Mouse (Mus musculus) lung, postnatal 0 days (tissue): ENCODE measurements around the gene Zfp775. TPM values are rescaled to one million over a fixed set of nuclear protein-coding genes. Genes with fewer than 3 reads are reported as not detected.

Experiments
- ATAC-seq: fragments of 200-750 bp; cut with Nextera tagmentation; 2 replicates; pipeline ENCODE4 v1.8.0; 2017; ENCODE audit warnings: moderate library complexity
- DNase-seq: peaks from one replicate; pipeline ENCODE4 v3.0.0-alpha.2; 2016; ENCODE audit warnings: low spot score
- H3K27ac ChIP-seq: fragments of 300-500 bp; sonication (generic); 2 replicates; pipeline ENCODE4 v1.5.1; 2014; ENCODE audit warnings: antibody characterized with exemption, mild to moderate bottlenecking, low read length, mixed read lengths
- H3K27me3 ChIP-seq: fragments of 300-500 bp; sonication (generic); replicated peaks from 2 replicates; pipeline ENCODE4 v1.6.1; 2014; ENCODE audit warnings: low read length, mixed read lengths; ENCODE audit not compliant: insufficient read depth
- H3K36me3 ChIP-seq: fragments of 300-500 bp; sonication (generic); 2 replicates; pipeline ENCODE4 v1.6.1; 2014; ENCODE audit warnings: low read length, mixed read lengths; ENCODE audit not compliant: insufficient read depth
- H3K4me1 ChIP-seq: fragments of 300-500 bp; sonication (generic); 2 replicates; pipeline ENCODE4 v1.6.1; 2014; ENCODE audit warnings: antibody characterized with exemption, low read depth, low read length, mixed read lengths; ENCODE audit not compliant: insufficient read depth
- H3K4me2 ChIP-seq: fragments of 300-500 bp; sonication (generic); replicated peaks from 2 replicates; pipeline ENCODE4 v1.6.1; 2014; ENCODE audit warnings: low read depth, mild to moderate bottlenecking, low read length, moderate library complexity, mixed read lengths
- H3K4me3 ChIP-seq: fragments of 300-500 bp; sonication (generic); 2 replicates; pipeline ENCODE4 v1.5.1; 2014; ENCODE audit warnings: low read depth, low read length
- H3K9ac ChIP-seq: fragments of 300-500 bp; sonication (generic); replicated peaks from 2 replicates; pipeline ENCODE4 v1.6.1; 2014; ENCODE audit warnings: low read depth, mild to moderate bottlenecking
- H3K9me3 ChIP-seq: fragments of 300-500 bp; sonication (generic); 2 replicates; pipeline ENCODE4 v1.6.1; 2016; ENCODE audit warnings: low read length, mixed read lengths
- CTCF ChIP-seq: IDR thresholded peaks from 2 replicates; pipeline ENCODE4 v1.5.1; 2016; ENCODE audit warnings: antibody characterized with exemption, mild to moderate bottlenecking
- EP300 ChIP-seq: IDR thresholded peaks from 2 replicates; pipeline ENCODE4 v1.6.1; 2016; ENCODE audit warnings: antibody characterized with exemption, mild to moderate bottlenecking, control low read depth
- WGBS: fragments of 180-500 bp; shearing (Covaris S2); extraction: QIAGEN DNeasy Blood & Tissue Kit; methylation state at CpG from one replicate; pipeline ENCODE4 v1.1.7; 2014; 5-methylcytosine and 5-hydroxymethylcytosine counted together
- polyA plus RNA-seq: library from polyadenylated mRNA; unstranded; fragments of >200 nt; fragmentation: Nextera tagmentation; extraction: Ambion mirVana; gene quantifications from 2 replicates; pipeline ENCODE4 v1.2.1, GENCODE M21; 2015

The Zfp775 gene
- polyA plus RNA-seq, 1 experiment from 2014 or later, result 5.3 TPM

DNA sequence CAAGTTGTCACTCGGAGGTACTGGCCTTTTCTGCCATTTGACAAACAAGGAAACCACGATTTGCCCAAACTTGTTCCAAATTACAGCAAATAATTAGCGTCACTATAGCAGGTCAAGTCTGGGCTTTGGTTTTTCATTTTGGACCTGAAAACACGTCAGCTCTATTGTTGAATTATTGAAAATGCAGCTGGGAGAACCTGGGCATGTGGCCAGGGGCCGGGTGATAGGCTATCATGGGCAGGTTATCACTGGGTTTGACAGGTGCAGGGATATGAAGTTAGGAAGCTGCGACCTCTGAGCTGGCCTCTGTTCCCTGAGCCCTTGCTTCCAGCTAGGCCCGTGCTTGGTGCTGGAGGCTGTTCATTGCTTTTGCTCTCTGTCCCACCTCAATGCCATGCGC is 29.0 kb downstream of the Zfp775 start:
- DNase-seq (no peak), ATAC-seq (no peak)
- Histone ChIP-seq H3K4me3 (no peak overlapping the region), H3K4me1 (peaks cover 8% of the 10 kb centered on the region), H3K36me3 (no peaks in the 10 kb centered on the region), H3K27ac (no peak overlapping the region), H3K4me2 (no peak overlapping the region), H3K9me3 (no peaks in the 10 kb centered on the region), H3K27me3 (peaks cover 8% of the 10 kb centered on the region; the same call in 1 of the 2 replicates), H3K9ac (no peak overlapping the region)
- TF ChIP-seq CTCF, result no peak
- TF ChIP-seq EP300, result no peak
- WGBS, result 84% methylated on average over 8 of the region's 8 CpGs

- 76% methylated on average over 2 of the region's 2 CpGs for WGBS
- Histone ChIP-seq H3K4me1 (no peaks in the 10 kb centered on the region), H3K9me3 (no peaks in the 10 kb centered on the region), H3K27me3 (no peaks in the 10 kb centered on the region), H3K27ac (no peak overlapping the region), H3K36me3 (no peaks in the 10 kb centered on the region), H3K4me3 (no peak overlapping the region), H3K9ac (no peak overlapping the region), H3K4me2 (no peak overlapping the region)
- DNase-seq, result no peak
- no peak for ATAC-seq
- no peak for TF ChIP-seq EP300
- TF ChIP-seq CTCF, result no peak
These were observed 33.2 kb downstream of the Zfp775 start for GRCm38 (mm10) chr6:48635105-48635504.

GRCm38 (mm10) chr6:48636515-48636914 is 34.7 kb downstream of the Zfp775 start:
- no peak for DNase-seq
- Histone ChIP-seq H3K9ac (no peak overlapping the region), H3K36me3 (no peaks in the 10 kb centered on the region), H3K9me3 (no peaks in the 10 kb centered on the region), H3K4me3 (no peak overlapping the region), H3K27ac (no peak overlapping the region), H3K27me3 (no peaks in the 10 kb centered on the region), H3K4me1 (no peaks in the 10 kb centered on the region), H3K4me2 (no peak overlapping the region)
- TF ChIP-seq EP300, result no peak
- no peak for TF ChIP-seq CTCF
- ATAC-seq, result no peak
- 70% methylated on average over 6 of the region's 6 CpGs for WGBS

- 66% methylated on average over 6 of the region's 6 CpGs for WGBS
- TF ChIP-seq EP300, result no peak
- no peak for TF ChIP-seq CTCF
- H3K4me3 ChIP-seq, result no peak overlapping the region
These were observed 36.1 kb downstream of the Zfp775 start for GRCm38 (mm10) chr6:48637811-48638500.

GRCm38 (mm10) chr6:48638553-48638952 is 36.7 kb downstream of the Zfp775 start:
- no peak for ATAC-seq
- H3K27me3 ChIP-seq, result no peaks in the 10 kb centered on the region
- H3K4me3 ChIP-seq, result no peak overlapping the region
- H3K9ac ChIP-seq, result no peak overlapping the region
- WGBS, result 40% methylated on average over 2 of the region's 2 CpGs
- H3K27ac ChIP-seq, result no peak overlapping the region
- DNase-seq, result no peak
- H3K4me2 ChIP-seq, result no peak overlapping the region
- TF ChIP-seq EP300 (no peak), CTCF (no peak)
- no peaks in the 10 kb centered on the region for H3K9me3 ChIP-seq
- no peaks in the 10 kb centered on the region for H3K36me3 ChIP-seq
- H3K4me1 ChIP-seq, result no peaks in the 10 kb centered on the region

More at GRCm38 (mm10) chr6:48637811-48638500, 36.1 kb downstream of the Zfp775 start:
- no peaks in the 10 kb centered on the region for H3K4me1 ChIP-seq
- H3K36me3 ChIP-seq, result no peaks in the 10 kb centered on the region
- H3K9ac ChIP-seq, result no peak overlapping the region
- no peak overlapping the region for H3K4me2 ChIP-seq
- no peak for ATAC-seq
- DNase-seq, result no peak
- H3K9me3 ChIP-seq, result no peaks in the 10 kb centered on the region
- H3K27ac ChIP-seq, result no peak overlapping the region
- no peaks in the 10 kb centered on the region for H3K27me3 ChIP-seq

DNA sequence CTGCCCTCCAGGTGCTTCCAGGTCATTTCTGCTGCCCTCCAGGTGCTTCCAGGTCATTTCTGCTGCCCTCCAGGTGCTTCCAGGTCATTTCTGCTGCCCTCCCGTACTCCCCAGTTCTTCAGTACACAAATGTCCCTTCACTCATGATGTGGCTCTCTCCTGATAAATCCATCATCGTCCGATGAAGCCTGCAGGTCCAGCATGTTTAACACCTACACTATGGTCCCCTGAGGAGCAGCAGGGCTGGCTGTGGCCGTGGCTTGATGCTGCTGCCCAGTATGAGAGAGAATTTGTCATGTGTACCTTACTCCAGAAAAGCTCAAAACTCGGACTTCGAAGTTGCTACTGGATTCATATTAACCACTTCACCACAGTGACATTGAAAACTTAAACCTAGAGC is 39.5 kb downstream of the Zfp775 start:
- no peaks in the 10 kb centered on the region for H3K27me3 ChIP-seq
- 71% methylated on average over 6 of the region's 6 CpGs for WGBS
- ATAC-seq, result no peak
- H3K9ac ChIP-seq, result no peak overlapping the region
- no peak overlapping the region for H3K27ac ChIP-seq
- H3K4me2 ChIP-seq, result no peak overlapping the region
- H3K4me1 ChIP-seq, result no peaks in the 10 kb centered on the region
- H3K9me3 ChIP-seq, result no peaks in the 10 kb centered on the region
- no peak overlapping the region for H3K4me3 ChIP-seq
- no peaks in the 10 kb centered on the region for H3K36me3 ChIP-seq
- TF ChIP-seq EP300 (no peak), CTCF (no peak)
- DNase-seq, result no peak
